Comparison of ENCODE assay signal across 9 mouse cellular contexts in genomic region chr10:110938841-110939549, GRCm38 (mm10). TPM values are rescaled to one million over a fixed set of nuclear protein-coding genes. Genes with fewer than 3 reads are reported as not detected.
DNase-seq lines count a peak whose midpoint lies in the region; ATAC-seq lines count a peak whose summit lies in the region.
"Had no signal": no experiment of that assay in that cellular context is flagged by ENCODE, and none has a peak within 500 bp of the region (broad histone marks: within the 10 kb centered on the region; RNA-seq: fewer than 3 reads in every experiment).

No protein-coding gene starts in this region.

- peaks cover 12% of the 10 kb centered on the region for H3K4me1 ChIP-seq in forebrain, embryonic 15.5 days
- H3K4me1 ChIP-seq in forebrain, embryonic 10.5 days, result no peaks in the 10 kb centered on the region
- peaks cover 10% of the 10 kb centered on the region; the same call in 1 of the 2 replicates for H3K4me1 ChIP-seq in lung, embryonic 15.5 days

- H3K9me3 ChIP-seq in forebrain, embryonic 15.5 days, result no peaks in the 10 kb centered on the region
- no peaks in the 10 kb centered on the region for H3K9me3 ChIP-seq in forebrain, embryonic 10.5 days
- no peaks in the 10 kb centered on the region for H3K9me3 ChIP-seq in lung, embryonic 15.5 days
- H3K9me3 ChIP-seq: megakaryocyte, embryonic 14.5 days had no signal

- DNase-seq in forebrain, embryonic 10.5 days (ENCODE audit: extremely low spot score, low spot score), result no peak
- DNase-seq in lung, adult 18-20 months, result no peak
- DNase-seq in layer of hippocampus, adult 8-10 months (ENCODE audit: low spot score in 2 of 2), result peak; percentile 52 to 72
- peak; percentile 69 to 76 for DNase-seq in right cerebral cortex, postnatal 10 days (ENCODE audit: low spot score in 2 of 2)
- DNase-seq in adrenal gland, adult (ENCODE audit: inconsistent age in 2 of 2, low spot score in 1 of 2), result no peak

- no peak overlapping the region for H3K4me2 ChIP-seq in forebrain, embryonic 15.5 days (replicated peaks)
- H3K4me2 ChIP-seq in lung, embryonic 15.5 days, result no peak overlapping the region

- H3K27ac ChIP-seq in forebrain, embryonic 15.5 days (replicated peaks), result peak overlapping the region; percentile 61
- no peak overlapping the region for H3K27ac ChIP-seq in forebrain, embryonic 10.5 days
- peak overlapping the region; percentile 12; the same call in 1 of the 2 replicates for H3K27ac ChIP-seq in lung, embryonic 15.5 days

- no peaks in the 10 kb centered on the region for H3K27me3 ChIP-seq in forebrain, embryonic 15.5 days
- no peaks in the 10 kb centered on the region for H3K27me3 ChIP-seq in forebrain, embryonic 10.5 days (ENCODE audit: poor library complexity, severe bottlenecking)
- no peaks in the 10 kb centered on the region for H3K27me3 ChIP-seq in lung, embryonic 15.5 days
- H3K27me3 ChIP-seq: megakaryocyte, embryonic 14.5 days had no signal

- H3K4me3 ChIP-seq in forebrain, embryonic 15.5 days, result no peak overlapping the region
- H3K4me3 ChIP-seq in forebrain, embryonic 10.5 days, result no peak overlapping the region
- no peak overlapping the region for H3K4me3 ChIP-seq in lung, embryonic 15.5 days
- H3K4me3 ChIP-seq: megakaryocyte, embryonic 14.5 days had no signal

- H3K9ac ChIP-seq in forebrain, embryonic 15.5 days (replicated peaks), result no peak overlapping the region
- H3K9ac ChIP-seq in lung, embryonic 15.5 days, result no peak overlapping the region

- peaks cover 26% of the 10 kb centered on the region; the same call in 1 of the 2 replicates for H3K36me3 ChIP-seq in forebrain, embryonic 15.5 days
- peaks cover 87% of the 10 kb centered on the region for H3K36me3 ChIP-seq in forebrain, embryonic 10.5 days (replicated peaks)
- H3K36me3 ChIP-seq in lung, embryonic 15.5 days, result peaks cover 32% of the 10 kb centered on the region

- ATAC-seq in forebrain, embryonic 15.5 days (replicated peaks), result peak; percentile 81
- peak; percentile 44; the same call in 1 of the 2 replicates for ATAC-seq in lung, embryonic 15.5 days (ENCODE audit: borderline replicate concordance, extremely low read depth, low FRiP score, low TSS enrichment)
- ATAC-seq in inflammation-experienced regulatory T-cells, adult 6 months, result no peak

- WGBS in forebrain, embryonic 15.5 days, result 73% methylated on average over 19 of the region's 19 CpGs
- 93% methylated on average over 19 of the region's 19 CpGs for WGBS in forebrain, embryonic 10.5 days
- 67% methylated on average over 19 of the region's 19 CpGs for WGBS in lung, embryonic 15.5 days

RNA-seq across cellular contexts. Expression of gene Csrp2, which starts 19.4 kb away (rescaled TPM):
- polyA plus RNA-seq in forebrain, embryonic 15.5 days (2015; fragmentation: Nextera tagmentation; extraction: Ambion mirVana), result 195 and 203 TPM in 2 replicates
- polyA plus RNA-seq in forebrain, embryonic 10.5 days (2016; fragmentation: Nextera tagmentation; extraction: Ambion mirVana), result 197 and 204 TPM in 2 replicates
- polyA plus RNA-seq in lung, embryonic 15.5 days (2015; fragmentation: Nextera tagmentation; extraction: Ambion mirVana), result 185 and 193 TPM in 2 replicates
- total RNA-seq in layer of hippocampus, adult 8-10 months (2022), result 10 to 100 TPM in 3 of 4 experiments, 1 to 10 TPM in 1; 9.4 to 18.2 (median 12.6) TPM
- polyA plus RNA-seq in inflammation-experienced regulatory T-cells, adult 6 months (2017; shearing (Covaris generic)), result 1 to 10 TPM; 1.4 to 4.7 (median 2.2) TPM

Comparison
In these comparisons a context has a peak if more than half of its experiments do, and no peak if none do; other contexts are left out.
1. DNase-seq: peak in layer of hippocampus, adult 8-10 months (2 of 2) and right cerebral cortex, postnatal 10 days (2 of 2); none in forebrain, embryonic 10.5 days (single experiment), lung, adult 18-20 months (0 of 2) and adrenal gland, adult (0 of 2).
2. RNA of gene Csrp2, which starts 19.4 kb away (polyA plus RNA-seq): 195 to 203 TPM in forebrain, embryonic 15.5 days, 197 to 204 TPM in forebrain, embryonic 10.5 days and 185 to 193 TPM in lung, embryonic 15.5 days; 1.4 to 4.7 TPM in inflammation-experienced regulatory T-cells, adult 6 months; every median in the first group is over 10 times any median in the second.